Mouse (Mus musculus): Measurements from ENCODE around the gene Lrrc1.
A peak's percentile ranks its signal among the peaks of the same experiment; 100 is the strongest.

Lrrc1 gene

DNA sequence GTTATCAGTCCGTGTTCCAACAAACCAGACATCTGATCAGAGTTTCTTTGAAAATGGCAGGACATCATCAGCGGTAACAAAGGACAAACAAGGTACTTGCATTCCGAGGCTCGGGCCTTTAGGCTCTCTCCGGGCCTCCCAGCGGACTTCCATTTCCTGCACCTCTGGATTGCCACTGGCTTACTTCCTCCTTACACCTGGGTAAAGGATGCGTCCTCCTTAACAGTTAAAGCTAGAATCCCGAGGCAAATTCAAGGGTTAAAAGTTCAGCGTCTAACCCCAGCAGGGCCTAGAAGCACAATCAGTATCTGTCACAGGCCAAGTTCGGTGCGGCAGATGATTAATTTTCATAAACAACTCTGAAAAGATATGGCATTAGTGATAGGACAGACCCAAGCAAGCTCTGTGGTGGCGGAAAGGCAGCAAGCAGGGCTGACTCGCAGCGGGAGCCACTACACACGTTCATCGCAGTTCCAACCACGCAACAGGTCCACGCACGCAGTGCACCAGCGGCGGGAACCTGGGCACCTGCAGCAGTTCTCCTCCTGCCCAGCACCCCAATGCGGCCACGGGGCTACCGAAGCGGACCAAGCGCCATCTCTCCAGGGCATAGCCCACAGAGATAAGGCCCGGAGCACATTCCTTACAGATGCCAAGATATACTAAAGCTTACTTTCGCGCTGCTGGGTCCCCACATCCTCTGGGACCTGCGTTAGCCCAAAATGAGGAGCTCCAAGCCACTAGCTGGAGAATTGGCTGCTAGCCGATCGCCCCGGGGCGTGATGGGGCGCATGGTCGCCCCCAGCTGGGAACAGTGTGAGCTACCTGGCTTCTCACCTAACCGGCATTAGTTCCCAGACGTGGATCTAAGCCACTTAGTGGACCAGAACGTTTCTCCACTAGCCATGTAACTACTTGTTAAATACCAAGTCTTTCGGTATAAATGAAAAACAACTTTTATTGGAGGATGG, 1.0 kb downstream of the Lrrc1 start:
- peak; percentile 50 for DNase-seq (ENCODE audit: low read depth, low spot score)

- DNase-seq (ENCODE audit: low read depth, low spot score) = no peak
These were observed 3.1 kb downstream of the Lrrc1 start for GRCm38 (mm10) chr9:77541556-77541955.

GRCm38 (mm10) chr9:77539232-77539631, 5.4 kb downstream of the Lrrc1 start:
- no peak for DNase-seq (ENCODE audit: low read depth, low spot score)

DNA sequence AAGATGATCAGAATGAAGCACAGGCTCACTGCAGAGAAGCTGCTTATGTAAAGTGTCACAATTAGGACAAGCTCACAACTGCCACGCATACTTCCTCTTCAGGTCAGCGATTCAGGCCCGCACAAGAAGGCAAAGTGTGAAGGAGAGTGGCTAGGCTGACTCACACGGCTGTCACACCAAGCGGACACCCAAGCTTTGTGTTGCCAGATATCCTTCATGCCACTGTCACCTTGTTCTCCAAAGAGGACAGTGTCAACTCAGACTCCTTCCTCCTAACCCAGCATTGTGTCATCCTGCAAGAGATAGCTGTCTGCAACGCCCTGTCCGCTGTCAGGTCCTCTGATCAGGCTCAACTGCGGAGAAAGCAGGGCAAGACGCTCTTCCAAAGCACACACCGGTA, 7.3 kb downstream of the Lrrc1 start:
- no peak for DNase-seq (ENCODE audit: low read depth, low spot score)

- no peak for DNase-seq (ENCODE audit: low read depth, low spot score)
These were observed 7.8 kb downstream of the Lrrc1 start for GRCm38 (mm10) chr9:77536832-77537231.

DNA sequence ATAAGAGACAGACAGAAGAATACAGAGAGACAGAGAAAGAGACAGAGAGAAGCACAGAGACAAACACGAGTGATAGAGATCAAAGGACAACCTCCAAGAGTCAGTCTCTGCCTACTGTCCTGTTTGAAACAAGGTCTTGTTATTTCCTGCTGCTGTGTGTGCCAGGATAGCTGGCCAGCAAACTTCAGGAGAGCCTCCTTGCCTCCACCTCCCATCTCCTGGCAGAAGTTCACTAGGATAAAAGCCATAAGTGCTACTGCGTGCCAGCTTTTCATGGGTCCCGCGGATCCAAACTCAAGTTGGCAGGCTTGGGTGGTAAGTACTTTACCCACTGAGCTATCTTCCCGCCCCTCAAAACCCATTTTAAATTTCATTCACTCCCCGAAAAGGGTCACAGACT, 8.4 kb downstream of the Lrrc1 start:
- DNase-seq (ENCODE audit: low read depth, low spot score) = no peak

DNA sequence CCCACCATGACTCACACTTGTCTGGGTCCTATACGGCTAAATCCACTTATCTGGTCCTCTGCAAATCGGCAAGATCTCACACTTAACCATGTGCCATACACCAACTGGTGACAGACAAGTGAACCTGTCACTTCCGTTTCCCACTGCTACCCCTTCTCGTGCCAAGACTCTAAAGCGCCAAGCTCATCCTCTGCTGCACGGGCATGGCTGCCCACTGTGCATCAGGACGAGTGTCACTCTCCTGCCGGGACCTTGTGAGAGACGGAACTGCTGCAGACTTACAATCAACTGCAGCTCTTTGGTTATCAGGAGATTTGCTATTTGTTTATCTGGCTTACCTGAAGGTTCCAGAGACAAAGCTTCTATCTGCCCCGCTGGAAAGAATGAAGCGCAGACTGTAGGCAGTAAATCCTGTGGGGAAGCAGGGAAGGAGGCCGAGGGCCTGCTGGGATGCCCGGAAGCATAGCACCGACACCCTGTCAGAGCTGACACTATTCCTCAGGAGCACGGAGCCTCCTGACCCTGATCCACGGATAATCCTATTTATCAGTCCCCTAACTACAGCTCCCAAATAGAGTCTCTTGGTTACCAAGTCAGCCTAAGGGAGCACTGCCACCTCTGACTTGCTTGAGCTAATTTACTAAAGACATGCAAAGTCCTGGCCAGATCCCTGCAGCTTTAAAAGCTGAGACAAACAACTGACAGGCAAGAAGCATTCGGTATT, 9.5 kb downstream of the Lrrc1 start:
- peak; percentile 50 for DNase-seq (ENCODE audit: low read depth, low spot score)

DNA sequence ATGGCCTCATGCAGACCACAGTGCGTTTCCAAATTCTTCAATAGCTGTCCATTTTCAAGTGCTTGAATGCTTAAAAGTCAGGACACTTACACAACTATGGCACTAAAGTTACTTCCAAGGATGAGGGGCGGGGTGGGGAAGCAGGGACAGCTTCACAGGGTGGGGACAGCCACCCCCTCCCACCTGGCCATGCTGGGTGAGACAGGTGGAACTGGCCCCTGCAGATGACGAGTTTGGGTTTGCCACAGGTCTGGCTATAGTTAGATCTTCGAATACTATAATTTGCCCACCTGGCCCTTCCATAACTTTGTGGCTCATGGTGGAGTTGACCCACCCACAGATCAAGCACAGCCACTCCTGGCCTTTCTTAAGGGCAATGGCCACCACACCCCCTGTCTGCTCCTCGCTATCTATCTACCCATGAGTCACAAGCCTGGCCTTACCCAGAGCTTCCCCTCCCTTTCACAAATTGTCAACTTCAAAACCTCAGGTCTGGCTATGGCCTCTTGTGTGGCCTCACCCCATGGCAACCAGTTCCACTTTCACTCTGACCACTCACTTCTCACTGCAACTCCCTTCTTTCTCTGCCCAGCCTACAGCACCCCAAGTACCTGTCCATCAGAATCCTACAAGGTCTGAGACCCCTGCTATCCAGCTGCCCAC, 16.2 kb downstream of the Lrrc1 start:
- no peak for DNase-seq (ENCODE audit: low read depth, low spot score)

- no peak for DNase-seq (ENCODE audit: low read depth, low spot score)
These were observed 17.5 kb downstream of the Lrrc1 start for GRCm38 (mm10) chr9:77527170-77527569.

GRCm38 (mm10) chr9:77526715-77527114, 18.0 kb downstream of the Lrrc1 start:
- DNase-seq (ENCODE audit: low read depth, low spot score) = peak; percentile 22

GRCm38 (mm10) chr9:77525595-77526295, 18.9 kb downstream of the Lrrc1 start:
- no peak for DNase-seq (ENCODE audit: low read depth, low spot score)

DNA sequence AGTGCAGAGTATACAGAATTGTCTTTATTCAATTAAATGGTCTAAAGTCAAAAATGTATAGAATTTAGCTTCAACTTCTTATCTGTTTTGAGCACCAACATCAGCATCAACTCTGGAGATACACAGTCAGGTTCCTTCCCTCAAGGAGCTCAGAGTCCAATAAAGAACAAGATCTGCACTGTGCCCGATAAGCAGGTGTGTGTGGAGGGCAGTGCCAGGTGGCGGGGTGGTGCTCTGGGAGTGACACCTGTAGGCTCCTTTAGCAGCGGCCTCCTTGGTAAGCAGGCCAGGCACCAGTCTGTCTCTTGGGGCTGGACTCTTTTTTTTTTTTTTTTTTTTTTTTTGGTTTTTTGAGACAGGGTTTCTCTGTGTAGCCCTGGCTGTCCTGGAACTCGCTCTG, 20.9 kb downstream of the Lrrc1 start:
- DNase-seq (ENCODE audit: low read depth, low spot score) = no peak

DNA sequence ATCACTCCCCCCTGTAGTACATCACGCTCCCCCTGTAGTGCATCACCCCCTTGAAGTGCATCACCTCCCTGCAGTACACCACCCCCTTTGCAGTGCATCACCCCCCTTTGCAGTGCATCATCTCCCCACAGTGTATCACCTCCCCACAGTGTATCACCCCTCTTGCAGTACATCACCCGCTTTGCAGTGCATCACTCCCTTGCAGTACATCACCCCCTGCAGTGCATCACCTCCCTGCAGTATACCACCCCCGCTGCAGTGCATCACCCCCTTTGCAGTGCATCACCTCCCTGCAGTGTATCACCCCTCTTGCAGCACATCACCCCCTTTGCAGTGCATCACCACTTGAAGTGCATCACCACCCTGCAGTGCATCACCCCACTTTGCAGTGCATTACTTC, 22.2 kb downstream of the Lrrc1 start:
- no peak for DNase-seq (ENCODE audit: low read depth, low spot score)

GRCm38 (mm10) chr9:77519198-77519597, 25.5 kb downstream of the Lrrc1 start:
- no peak for DNase-seq (ENCODE audit: low read depth, low spot score)

DNA sequence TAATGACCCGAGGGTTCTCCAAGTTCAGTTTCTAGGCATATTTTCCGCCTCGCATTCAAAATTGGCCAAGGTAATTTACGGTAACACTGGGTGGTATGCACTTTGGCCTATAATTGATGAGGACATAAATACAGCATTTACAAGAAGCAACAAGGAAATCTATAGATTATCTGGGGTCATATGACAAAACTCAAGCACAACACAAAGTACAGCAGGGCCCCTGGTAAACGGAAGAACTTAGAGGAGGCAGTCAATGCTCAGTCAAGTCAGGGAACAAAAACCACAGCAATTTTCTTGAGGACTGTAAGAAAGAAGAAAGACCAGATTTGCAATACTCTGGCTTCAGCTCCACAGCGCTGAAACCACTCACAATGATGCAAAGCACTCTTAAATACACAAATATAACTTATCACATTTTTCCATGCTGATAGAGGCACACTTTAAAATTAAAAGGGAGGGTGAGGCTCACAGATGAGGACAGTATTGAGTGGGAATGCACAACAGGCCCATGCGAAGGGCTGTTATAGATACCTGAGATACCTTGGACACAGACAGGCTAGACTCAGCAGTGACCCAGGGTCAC, 27.8 kb downstream of the Lrrc1 start:
- DNase-seq (ENCODE audit: low read depth, low spot score) = no peak

DNA sequence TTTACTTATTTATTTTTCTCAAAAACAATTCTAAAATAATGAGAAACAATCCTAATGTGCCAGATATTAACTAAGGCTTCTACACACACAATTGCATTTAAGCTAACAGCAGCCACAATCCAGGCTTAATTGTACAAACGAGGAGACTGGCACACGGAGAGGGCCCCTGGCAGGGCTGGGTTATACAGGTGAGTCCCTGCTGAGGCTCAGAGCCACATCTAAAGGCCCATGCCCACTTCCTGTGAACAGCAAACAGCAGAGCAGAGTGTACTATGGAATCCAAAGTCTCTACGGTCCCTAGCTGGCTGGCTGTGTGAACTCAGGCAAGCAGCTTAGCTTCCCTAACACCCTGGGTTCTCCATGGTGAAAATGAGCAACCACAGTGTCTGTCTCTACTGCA, 30.8 kb downstream of the Lrrc1 start:
- DNase-seq (ENCODE audit: low read depth, low spot score) = no peak

DNA sequence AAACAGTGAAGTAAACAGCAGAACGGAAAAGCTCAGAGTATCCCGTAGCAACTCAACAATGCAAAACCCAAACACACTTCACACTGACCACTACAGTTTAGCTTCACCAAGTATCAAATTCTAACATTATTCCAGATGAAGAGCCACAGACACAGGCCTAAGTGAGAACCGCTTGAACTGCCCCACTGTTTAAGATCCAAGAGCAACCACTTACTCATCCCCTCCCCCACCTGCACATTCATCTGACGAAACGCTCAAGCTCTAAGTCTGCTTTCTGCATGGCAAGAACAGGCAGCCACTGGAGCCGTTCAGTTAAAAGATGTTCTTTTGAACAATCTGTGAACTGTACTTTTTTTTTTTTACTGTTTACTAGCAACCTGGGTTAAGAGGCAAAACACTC, 32.5 kb downstream of the Lrrc1 start:
- DNase-seq (ENCODE audit: low read depth, low spot score) = peak; percentile 30

DNA sequence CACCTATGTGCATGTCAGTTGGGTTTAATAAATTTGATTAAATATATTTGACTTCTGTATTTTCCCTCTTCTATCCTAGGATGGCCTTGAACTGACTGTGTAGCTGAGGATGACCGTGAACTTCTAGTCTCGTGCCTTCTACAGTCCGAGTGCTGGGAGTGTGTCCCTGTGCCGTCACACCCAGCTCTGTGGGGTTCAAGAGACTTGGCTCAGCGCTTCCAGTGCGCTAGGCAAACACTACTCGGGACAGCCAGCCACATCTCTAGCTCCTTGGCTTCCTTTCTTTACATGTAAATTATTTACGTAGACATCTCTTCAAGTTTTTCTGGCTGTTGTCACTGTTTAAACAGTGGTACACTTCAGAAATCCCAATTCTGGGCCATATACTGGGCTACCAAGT, 34.1 kb downstream of the Lrrc1 start:
- DNase-seq (ENCODE audit: low read depth, low spot score) = no peak

GRCm38 (mm10) chr9:77507743-77508394, 36.8 kb downstream of the Lrrc1 start:
- no peak for DNase-seq (ENCODE audit: low read depth, low spot score)

DNA sequence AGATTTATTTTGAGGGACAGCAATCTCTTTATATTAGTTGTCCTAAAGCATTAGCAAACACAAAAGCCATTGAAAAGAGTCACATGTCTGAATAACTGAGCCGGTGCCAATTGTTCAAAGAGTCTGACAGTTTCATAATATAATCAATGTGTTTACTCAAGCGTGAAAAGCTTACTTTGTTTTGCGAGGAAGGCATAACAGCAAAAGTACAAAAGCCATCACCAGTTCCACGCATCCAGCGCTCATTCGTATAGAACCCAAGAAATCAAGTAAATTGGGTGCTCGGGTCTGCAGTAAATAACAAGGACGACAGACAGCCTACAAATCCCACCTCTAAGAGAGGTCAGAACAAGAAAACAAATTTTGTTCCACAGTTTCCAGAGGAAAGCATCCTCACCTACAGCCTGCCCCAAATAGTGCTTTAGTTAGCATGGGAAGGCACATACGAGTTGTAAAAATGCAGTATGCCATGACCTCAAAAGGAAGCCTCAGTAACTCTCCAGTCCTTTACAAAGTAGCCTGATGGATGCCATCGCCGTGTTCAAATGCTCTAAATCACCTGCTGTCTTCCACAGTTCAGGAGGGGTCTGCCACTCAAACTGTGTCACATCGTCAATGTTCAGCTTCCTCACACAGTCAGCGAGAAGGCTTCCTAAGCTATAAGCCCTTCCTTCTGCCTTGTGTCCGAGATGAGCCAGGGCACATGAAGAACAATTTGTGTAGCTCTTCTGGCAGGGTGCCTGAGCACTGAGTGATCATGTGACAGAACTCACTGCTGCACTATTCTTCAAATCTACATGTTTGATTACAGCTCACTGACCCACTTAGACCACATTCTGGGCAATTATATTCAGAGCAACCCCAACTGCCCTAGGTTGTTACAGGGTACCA, 41.9 kb downstream of the Lrrc1 start:
- peak; percentile 80 for DNase-seq (ENCODE audit: low read depth, low spot score)
